Mouse (Mus musculus) cerebellum, adult 8-10 months (tissue): ENCODE data around the gene Chpf2.
"Not testable (repeated sequence)": the region's sequence is repeated elsewhere in the genome, so short reads cannot be mapped to it uniquely, and the experiment has no call there.

Source experiments
- DNase-seq: peaks from one replicate; pipeline ENCODE4 v3.0.0; 2022

Chpf2 gene

DNA sequence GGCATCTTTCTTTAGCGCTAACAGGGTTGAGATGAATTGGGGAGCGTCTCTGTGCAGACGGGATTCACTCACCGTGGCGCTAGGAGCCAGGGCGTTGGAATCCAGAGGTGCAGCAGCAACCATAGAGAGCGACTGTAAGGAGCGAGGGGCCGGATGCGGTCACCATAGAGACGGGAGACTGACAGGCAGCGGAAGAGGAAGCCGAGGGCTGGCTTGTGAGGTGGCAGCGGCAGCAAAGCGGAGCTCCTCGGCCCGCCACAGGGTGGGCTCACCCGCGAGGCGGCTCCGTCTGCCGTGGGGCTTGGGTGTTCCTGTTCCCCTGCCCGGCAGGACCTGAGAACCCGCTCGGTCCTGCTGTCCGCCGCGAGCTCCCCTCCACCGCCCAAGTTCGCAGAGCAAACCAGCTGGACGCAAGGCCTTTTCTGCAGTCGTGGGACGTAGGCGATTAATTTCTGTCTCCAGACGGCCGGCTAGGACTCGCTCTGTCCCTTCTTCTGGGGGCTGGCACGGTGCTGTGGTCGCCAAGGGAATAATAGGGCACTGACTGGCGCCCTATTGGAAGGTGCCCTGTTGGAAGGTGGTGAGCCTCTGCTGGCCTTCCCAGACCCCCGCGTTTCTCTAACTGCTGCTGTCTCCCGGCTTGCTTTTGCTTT is at the start of gene Chpf2:
TSS of gene Chpf2 (plus strand) at position 195 of the 653 bp plus-strand sequence.
- DNase-seq = peak; percentile 62

DNA sequence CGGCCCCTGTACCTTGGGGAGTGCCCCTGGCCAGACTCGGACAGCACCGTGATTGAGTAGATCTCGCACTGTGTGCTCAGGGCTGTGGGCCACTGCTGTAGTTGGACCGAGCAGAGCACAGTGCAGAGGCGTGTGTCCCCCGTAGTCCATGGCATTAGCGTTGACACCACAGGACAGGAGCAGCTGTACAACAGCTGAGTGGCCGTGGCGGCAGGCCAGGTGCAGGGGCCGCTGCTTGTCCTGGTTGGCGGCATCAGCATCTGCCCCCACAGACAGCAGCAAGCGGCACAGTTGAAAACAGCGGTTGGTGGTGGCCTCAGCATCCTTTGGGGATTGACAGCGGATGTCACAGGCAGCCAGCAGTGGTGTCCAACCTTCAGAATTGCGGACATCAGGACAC is 48.9 kb upstream of the Chpf2 start:
- no peak for DNase-seq

DNA sequence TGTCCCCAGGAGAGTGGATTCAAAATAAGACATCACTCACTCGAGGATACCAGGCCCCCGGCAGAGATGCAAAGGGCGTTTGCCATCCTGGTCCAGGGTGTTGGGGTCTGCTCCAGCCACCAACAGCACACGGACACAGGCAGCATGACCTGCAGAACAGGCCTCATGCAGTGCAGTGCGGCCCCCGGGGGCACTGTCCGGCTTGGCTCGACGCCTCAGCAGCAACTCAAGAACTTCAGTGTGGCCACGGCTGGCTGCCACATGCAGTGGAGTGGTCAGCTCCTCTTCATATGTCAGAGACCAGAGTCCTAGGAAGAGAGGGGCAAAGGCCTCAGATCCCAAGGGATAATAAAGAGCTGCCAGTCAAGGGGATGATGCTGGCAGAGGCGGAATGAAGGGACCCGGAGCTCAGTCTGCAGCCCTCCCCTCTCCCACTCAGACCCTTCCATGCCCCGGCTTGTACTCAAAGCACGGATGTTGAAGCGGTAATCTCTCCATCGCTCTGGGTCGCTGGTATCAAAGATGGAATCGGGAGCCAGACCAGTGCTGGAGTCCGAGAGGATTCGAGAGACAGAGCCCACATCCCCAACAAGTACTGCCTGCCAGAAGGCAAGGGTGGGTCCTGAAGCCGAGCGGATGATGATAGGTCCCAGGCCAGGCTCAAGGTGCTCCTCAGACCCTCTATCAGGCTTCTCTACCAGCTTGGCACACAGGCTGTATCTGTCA is 46.8 kb upstream of the Chpf2 start:
- no peak for DNase-seq

DNA sequence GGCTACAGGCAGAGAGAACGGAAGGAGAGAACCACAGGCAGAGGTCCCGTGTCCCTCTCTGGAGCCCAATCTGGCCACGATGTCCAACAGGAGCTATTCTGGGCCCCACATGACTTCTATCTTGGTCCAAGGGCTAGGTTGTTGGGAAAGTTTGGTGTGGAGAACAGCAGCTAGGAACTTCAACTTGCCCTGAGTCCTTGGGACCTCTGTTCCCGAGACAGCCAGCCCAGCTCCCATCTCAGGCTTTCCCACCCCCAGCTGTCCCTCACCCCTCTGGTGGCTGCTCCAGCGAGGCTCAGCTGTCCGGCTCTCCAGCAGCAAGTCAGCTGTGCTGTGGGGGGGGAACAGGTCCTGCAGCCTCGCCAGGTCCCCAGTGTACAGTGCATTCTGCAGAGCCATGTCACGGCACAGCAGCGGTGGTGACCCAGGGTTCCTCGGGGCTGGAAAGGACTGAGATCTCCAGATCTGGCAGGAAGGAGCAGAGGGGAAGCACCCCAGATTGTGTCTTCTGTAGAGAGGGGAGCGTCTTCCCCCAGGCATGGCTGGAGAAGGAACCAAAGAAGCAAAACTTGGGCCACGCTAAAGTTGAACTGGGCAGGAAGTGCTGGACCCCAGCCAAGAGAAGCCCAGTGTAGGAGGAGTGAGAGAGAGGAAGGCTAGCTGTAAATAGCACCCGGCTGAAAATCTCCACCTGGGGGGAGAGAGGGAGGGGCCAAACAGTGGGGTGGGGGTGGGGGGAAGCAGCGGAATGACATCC is 46.0 kb upstream of the Chpf2 start, which contains the start of gene Asb10:
TSS of gene Asb10 (minus strand) at position 592 of the 757 bp plus-strand sequence.
- no peak for DNase-seq

DNA sequence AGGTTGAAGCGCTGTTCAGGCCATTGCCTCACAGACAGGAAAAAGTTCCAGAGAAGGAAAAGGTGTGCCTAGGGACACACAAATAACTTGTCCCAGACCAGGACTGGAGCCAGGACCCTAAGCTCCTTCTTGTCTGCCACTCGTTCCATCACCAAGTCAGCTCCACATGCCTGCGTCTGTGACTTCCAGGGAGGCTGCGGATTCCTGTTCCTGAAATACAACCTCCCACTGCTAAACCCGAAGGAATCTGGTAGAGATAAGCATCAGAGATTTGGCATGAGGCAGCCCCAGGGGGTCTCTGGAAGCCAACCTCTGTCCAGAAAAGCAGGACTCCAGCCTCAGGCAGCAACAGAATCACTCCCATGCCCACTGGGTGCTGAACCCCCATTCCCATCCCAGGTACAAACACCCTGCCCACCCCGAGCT is 45.4 kb upstream of the Chpf2 start:
- DNase-seq = no peak

DNA sequence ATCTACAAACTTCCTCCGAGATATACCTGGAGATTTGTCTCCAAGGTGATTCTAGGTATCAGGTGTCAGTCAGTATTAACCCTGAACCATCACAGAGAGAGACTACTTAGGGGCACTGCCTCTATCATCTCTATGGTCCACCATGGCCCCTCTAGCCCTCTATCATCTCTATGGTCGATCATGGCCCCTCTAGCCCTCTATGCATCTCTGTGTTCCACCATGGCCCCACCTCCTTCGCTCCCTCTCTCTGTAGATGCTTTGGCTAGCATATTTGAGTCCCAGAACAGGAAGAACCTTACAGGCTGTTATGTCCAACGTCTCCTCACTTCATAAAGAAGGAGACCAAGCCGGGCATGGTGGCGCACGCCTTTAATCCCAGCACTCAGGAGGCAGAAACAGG is 43.9 kb upstream of the Chpf2 start:
- no peak for DNase-seq

DNA sequence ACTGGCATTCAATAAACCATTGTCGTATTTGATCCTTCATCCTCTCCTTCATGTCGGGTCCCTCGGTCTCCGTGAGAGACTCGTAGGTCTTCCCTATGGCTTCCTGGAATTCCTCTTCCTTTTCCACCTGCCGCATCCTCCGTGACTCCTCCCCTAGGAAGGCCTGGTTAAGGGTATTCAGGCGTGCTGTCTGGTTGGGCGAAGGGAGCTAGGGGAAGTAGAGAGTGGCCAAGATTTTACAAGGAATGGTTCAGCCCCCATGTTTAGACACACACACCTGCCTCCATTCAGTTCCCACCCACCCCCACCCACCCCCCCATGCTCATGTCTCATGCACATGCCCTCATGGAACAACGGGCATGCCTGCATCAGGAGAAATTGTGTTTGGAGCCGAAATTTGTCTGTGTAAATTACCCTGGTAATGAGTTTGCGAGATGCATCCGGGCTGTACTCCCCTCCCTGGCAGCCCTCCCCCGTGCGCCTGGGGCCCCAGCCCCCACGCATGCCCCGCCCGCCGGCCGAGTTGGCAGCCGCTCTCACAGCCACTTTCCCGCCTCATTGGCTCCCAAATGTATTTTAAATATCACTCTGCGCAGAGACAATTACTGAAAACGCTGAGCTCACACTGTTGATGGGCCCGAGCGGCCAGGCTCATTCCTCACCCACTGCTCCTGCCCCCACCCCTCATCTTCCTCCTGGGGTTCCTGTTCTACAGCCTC is 35.8 kb upstream of the Chpf2 start:
- no peak for DNase-seq

DNA sequence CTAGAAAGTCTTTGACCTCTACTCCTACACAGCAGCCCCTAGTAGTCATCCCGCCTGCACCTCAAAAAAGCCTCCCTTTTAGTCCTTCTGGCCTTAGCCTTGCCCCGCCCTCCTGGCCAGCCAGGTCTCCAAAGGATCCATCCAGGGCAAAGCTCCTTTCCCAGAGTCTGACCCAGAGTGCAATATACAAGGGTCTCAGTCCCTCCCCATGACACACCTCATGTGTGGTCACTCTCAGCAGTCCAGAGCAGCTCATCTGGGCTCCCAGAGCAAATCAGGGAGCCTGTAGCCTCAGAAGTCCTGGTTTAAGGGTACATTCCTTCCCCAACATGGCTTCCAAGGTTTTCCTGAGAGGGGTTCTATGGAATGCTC is 35.2 kb upstream of the Chpf2 start:
- no peak for DNase-seq

DNA sequence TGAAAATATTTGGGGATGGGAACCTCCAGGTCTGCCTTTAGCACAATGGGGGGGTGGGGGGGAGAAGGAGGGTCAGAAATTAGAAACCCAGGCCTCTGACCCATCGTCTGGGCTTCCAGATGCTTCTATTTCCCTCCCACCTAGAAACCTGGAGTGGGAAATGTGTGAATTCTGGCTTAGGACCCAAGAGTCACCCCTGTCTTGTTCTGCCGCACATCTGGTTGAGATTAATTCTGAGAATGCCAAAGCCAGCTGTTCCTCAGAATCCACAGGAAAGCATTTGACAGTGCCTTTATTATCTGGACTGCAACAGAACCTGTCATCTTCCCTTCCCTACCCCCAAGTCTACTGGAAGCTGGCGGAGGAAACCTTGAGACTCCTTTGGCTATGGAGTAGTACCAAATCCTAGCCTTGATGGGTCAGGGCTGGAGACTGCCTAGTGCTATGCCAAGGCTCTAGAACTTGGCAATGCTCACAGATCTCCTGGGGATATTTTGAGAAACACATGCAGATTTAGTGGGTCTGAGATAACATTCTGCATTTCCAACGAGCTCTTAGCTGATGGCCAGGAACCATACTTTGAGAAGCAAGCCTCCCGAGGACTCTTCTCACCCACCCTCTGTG is 32.8 kb upstream of the Chpf2 start:
- DNase-seq = no peak

DNA sequence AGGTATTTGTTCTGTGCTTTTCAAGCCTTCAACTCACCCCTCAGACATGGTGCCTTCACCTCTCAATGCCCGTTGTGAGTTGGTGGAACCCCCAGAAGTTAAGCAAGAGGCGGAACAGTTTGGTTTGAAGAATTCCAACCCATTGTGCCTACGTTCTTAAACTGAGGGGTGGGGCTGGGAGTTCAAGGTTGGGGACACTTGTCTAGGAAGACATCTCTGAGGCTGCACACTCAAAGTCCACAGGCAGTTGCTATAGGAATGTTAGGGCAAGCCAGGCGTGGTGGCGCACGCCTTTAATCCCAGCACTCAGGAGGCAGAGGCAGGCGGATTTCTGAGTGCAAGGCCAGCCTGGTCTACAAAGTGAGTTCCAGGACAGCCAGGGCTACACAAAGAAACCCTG is 31.2 kb upstream of the Chpf2 start:
- not testable (repeated sequence) for DNase-seq

DNA sequence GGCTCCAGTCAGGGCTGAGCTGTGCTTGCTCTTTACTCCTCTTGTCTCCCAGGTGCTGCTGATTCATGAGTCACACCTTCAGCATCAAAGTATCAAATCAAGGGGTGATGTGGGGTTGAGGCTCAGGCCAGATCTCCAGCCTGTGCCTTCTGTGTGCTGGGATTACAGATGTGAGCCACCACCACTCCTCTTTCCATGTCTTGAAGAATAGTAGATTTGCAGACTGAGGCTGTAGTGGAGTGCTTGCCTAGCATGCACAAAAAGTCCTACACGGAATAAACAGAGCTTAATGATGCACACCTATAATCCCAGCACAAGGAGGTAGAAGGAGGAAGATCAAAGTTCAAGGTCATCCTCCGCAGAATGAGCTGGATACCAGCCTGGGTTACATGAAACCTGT is 29.8 kb upstream of the Chpf2 start, which contains the start of gene 4931409K22Rik:
TSS of gene 4931409K22Rik (minus strand) at position 101 of the 400 bp plus-strand sequence.
- no peak for DNase-seq

DNA sequence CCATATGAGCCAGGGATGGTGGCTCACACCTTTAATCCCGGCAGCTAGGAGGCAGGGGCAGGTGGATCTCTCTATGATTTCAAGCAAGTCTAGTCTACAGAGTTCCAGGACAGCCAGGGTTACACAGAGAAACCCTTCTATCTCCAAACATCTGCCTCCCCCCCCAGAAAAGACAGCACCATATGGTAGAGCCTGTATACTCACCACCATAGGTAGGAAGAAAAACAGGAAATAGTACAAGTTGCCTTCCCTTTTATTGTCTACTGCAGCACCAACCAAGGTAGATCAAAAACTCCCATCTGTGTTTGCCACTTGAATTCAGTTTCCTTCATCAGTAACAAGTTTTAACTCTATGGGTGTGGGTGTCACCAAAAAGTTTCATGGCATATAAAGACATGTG is 10.6 kb upstream of the Chpf2 start:
- no peak for DNase-seq

DNA sequence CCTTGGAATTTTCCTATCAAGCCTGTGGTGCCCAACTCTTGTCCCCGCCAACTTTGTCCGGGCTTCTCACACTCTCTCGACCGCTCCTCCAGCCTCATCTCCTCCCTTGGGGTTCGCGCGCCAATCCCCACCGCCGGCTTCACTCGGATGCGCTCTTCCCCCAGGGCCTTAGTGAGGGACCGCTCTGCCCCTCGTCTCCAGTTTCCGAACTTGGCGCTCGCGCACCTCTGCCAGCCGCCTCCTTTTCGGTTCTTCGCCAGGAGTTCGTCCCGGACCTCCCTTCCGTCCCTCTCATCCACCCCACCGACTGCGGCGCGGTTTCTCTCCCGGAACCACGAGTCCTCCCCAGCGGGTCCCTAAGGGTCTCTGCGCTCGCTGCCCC is 9.7 kb upstream of the Chpf2 start:
- no peak for DNase-seq

DNA sequence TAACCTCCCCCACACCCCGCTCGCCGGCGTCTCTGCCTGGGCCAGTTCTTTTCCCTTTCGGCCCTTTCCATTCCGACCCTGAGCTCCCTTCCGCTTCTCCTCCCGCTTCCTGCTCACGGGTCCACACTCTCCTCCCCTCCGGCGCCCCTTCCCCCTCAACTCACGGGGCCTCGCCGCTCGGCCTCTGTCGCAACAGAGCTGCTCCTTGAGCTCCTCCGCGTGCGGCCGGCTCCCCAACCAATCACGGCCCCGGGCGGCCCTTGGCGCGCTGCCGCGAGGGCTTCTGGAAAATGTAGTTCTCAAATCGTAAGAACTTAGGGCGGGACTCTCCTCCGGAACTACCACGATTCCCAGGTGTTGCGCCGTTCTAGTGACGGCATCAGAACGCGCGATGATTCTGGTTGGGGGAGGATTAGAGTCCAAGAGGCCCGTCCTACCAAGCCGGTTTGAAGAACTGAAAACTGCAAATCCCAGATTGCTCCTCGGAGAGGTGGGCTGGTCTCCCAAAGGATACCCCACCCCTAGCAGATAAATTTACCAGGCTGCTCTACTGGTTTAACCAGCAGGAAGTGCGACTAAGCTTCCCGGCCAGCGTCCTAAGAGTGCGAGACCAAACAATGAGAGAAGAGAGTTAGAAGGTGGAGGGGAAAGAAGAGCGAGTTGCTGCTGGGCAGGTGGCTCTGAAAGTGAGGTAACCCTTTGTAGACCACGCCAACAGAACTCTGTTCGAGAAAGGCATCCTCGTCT is 9.2 kb upstream of the Chpf2 start, which contains the start of gene Abcf2:
TSS of gene Abcf2 (minus strand) at position 285 of the 747 bp plus-strand sequence.
- DNase-seq = peak; percentile 99

DNA sequence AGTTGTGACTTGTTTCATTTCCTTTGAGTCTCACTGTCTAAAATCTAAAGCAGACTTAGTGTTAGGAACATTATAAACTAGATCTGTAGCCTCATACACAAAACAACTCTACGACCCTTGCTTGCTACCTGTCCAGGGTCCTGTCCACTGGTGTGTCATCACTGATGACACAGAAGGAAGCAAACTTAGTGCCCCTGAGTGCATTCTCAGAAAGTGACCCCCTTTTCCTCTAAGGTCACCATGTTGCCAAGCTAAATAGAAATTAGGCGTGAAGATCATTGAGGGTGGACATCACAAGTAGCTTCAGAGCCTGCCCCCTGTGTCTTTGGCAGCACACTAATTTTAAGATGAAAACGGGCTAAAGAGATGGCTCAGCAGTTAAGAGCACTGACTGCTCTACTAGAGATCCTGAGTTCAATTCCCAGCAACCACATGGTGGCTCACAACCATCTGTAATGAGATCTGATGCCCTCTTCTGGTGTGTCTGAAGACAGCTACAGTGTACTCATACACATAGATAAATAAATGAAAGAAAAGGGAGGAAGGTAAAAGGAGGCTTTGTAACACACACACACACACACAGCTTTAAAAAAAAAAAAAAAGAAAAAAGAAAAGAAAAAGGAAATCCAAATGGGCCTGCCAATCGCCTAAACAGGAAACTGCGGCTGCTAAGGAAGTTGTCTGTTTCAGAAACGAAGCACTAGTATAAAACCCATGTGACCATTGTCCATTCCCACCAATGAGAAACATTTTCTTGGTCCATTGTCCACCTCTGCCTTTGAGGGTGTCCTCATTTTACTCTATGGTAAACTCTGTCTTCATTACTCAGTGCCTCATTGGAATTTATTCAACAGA is 8.2 kb upstream of the Chpf2 start:
- no peak for DNase-seq

DNA sequence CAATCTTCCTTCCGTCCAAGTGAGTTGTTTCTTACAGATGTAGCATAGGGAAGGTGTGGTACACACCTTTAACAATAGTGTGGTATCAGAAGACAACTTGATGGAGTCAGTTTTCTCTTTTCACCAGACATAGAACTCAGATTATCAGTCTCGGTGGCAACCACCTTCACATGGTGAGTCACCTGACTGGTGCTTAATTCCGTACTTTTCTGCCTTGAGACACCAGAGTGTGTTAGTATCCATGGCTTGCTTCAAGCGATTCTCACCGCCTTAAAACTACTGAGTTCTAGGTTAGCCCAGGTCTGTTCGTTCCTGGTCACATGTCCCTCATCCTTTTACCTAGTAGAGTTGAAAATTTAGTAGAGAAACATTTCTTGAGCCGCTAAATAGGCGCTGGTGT is 435 bp upstream of the Chpf2 start:
- no peak for DNase-seq

DNA sequence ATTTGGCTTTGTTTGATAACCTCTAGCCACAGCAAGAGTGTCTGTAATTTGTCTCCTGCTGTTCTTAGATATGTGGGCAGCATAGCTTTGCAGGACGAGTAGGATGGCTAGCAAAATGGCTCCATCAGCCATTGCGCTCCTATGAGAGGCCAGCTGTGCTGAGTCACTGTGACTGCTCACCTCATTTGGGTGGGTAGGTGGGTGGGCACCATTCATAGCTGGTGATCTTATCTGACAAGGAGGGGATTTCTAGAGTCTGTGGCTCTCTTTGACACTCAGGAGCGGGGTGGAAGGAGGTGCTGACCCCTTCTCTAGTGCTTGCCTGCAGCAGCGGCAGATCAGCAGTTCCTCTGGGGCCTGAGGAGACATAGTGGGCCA is 648 bp downstream of the Chpf2 start:
- DNase-seq = no peak

DNA sequence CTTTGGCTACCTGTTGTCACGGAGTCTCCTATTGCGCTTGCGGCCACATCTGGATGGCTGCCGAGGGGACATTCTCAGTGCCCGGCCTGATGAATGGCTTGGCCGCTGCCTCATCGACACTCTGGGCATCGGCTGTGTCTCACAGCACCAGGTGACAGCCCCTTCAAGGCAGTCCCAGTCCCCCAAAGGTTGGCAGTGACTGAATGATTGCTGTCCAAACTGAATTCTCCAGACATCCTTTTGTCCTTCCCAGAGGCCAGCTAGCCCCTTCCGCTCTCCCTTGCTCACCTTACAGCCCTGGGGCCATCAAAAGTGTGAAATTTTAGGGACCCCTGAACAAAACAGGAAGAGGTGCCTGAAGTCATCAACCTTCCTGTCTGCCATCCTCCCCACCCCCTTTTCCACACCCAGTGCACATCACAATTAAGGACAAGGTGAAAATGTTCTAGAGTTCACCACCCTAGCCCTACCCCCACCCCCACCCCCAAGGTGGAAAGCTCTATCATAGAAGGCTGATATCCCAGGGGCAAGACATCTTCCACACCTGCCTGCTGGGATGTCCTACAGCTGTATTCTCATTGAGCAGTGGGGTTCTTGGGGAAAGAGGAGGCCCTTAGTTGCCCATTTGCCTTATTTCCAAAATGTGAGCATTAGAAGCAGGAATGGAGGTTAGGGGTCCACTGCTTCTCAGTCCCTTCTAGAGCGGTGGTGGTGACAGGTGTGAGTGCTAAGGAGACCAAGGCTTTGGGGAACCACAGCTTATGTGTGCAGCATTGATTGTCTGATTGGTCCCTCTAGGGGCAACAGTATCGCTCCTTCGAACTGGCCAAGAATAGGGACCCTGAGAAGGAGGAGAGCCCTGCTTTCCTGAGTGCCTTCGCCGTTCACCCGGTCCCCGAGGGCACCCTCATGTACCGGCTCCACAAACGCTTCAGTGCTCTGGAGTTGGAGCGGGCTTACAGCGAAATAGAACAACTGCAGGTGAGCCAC is 3.3 kb downstream of the Chpf2 start:
- no peak for DNase-seq

DNA sequence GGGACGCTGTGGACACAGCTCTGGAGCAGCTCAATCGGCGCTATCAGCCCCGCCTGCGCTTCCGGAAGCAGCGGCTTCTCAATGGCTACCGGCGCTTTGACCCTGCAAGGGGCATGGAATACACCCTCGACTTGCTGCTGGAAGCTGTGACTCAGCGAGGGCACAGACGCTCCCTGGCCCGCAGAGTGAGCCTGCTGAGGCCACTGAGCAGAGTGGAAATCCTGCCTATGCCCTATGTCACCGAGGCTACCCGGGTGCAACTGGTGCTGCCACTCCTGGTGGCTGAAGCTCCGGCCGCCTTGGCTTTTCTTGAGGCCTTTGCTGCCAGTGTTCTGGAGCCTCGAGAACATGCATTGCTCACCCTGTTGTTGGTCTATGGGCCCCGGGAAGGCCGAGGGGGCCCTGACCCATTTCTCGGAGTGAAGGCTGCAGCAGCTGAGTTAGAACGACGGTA is 4.8 kb downstream of the Chpf2 start:
- DNase-seq = no peak
